Mouse (Mus musculus): ENCODE data around the gene Cope. TPM values are rescaled to one million over a fixed set of nuclear protein-coding genes. Genes with fewer than 3 reads are reported as not detected.
A peak's percentile ranks its signal among the peaks of the same experiment; 100 is the strongest.

The Cope gene
- polyA plus RNA-seq, 1 experiment from 2014 or later, result 309 TPM

DNA sequence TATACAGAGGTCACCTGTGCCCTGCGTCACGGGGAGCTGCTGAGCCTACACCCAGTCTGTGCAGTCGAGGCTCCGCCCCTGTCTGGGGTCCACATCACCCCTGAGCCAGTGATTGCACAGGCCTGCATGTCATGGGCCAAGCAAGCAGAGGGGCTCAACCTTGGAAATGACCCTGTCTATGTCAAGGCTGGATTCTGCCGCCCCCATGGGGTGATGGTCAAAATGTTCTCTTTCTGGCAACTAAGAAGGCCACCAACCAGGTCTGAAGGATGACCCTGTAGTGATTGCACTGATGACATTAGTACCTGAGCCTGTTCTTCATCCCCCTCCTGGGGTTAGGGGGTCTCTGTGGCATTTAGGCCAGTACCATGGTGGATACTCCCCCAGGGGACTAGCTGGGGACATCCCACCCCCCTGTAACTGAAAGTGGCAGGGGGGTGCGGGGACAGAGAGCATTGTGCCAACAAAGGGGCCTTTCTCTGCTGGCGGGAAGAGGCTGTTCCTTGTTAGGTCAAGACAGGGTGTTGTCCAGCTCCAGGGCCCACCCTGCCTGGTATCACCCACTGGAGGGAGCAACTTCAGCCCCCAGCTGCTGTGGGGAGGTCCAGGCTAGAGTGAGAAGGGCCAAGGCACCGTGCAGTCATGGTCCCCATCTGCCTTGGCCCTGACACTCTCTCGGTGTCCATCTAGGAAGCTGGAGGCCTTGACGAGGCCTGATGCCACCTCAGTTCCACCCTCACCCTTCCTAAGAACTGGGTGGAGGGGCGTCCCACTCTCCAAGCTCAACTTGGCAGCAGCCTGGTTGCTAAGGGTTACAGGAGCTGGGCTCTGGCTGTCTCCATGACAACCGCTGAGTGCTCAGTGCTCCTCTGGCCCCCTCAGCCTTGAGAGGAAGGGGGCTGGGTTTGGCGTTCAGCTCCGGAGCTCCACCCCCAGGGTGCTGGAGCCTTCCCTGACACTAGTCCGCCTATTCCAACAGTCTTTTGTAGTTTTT lies 14.5 kb downstream of the Cope start:
- H3K27ac ChIP-seq, result no peak overlapping the region

DNA sequence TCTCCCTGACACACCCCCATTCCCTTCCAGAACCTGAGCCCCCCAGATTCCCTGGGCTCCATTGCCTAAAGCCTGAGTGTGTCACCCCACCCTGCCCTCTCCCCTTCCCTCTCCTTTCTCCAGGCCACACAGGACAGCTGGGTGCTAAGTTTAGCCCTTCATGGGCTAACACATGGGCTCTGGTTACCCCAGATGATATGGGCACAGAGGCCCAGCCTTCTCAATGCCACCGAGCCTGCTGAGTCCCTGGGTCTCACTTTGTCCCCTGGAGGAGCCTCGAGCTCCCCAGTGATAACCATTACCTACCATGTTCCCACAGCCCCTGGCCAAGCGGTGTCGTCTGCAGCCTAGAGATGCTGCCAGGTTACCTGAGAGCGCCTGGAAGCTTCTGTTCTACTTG lies 15.6 kb downstream of the Cope start:
- ATAC-seq (replicated peaks; ENCODE audit: low FRiP score, low read depth) (no peak), DNase-seq (ENCODE audit: low spot score) (no peak)
- H3K27me3 ChIP-seq (ENCODE audit: insufficient read depth, low read length), result no peaks in the 10 kb centered on the region
- H3K27ac ChIP-seq, result no peak overlapping the region
- WGBS, result 85% methylated on average over 5 of the region's 5 CpGs
- peaks cover 3% of the 10 kb centered on the region; the same call in 1 of the 2 replicates for H3K36me3 ChIP-seq (ENCODE audit: insufficient read depth, low read length)
- no peak overlapping the region for H3K4me3 ChIP-seq (replicated peaks; ENCODE audit: low read depth, low read length)
- peaks cover 20% of the 10 kb centered on the region for H3K4me1 ChIP-seq (replicated peaks; ENCODE audit: insufficient read depth, low read length)
- H3K4me2 ChIP-seq (ENCODE audit: low read length), result no peak overlapping the region
- no peak overlapping the region for H3K9ac ChIP-seq (ENCODE audit: low read depth, low read length)
- H3K9me3 ChIP-seq (replicated peaks; ENCODE audit: low read length), result no peaks in the 10 kb centered on the region
- no peak for TF ChIP-seq CTCF (IDR thresholded peaks at IDR 0.05; ENCODE audit: low read depth)

More for the DNA sequence above, 14.5 kb downstream of the Cope start:
- peak; percentile 76 for DNase-seq (ENCODE audit: low spot score)
- H3K4me3 ChIP-seq (replicated peaks; ENCODE audit: low read depth, low read length), result peak overlapping the region; percentile 53; the same call in 1 of the 2 replicates
- 15% methylated on average over 15 of the region's 15 CpGs for WGBS
- TF ChIP-seq CTCF (IDR thresholded peaks at IDR 0.05; ENCODE audit: low read depth), result peak; percentile 5; the same call in 1 of the 2 replicates
- H3K9me3 ChIP-seq (replicated peaks; ENCODE audit: low read length), result no peaks in the 10 kb centered on the region
- H3K27me3 ChIP-seq (ENCODE audit: insufficient read depth, low read length), result no peaks in the 10 kb centered on the region
- H3K9ac ChIP-seq (ENCODE audit: low read depth, low read length), result peak overlapping the region; percentile 51; the same call in 1 of the 2 replicates
- ATAC-seq (replicated peaks; ENCODE audit: low FRiP score, low read depth), result peak; percentile 44
- peaks cover 8% of the 10 kb centered on the region; the same call in 1 of the 2 replicates for H3K36me3 ChIP-seq (ENCODE audit: insufficient read depth, low read length)
- H3K4me2 ChIP-seq (ENCODE audit: low read length), result peak overlapping the region; percentile 74
- H3K4me1 ChIP-seq (replicated peaks; ENCODE audit: insufficient read depth, low read length), result peaks cover 20% of the 10 kb centered on the region

DNA sequence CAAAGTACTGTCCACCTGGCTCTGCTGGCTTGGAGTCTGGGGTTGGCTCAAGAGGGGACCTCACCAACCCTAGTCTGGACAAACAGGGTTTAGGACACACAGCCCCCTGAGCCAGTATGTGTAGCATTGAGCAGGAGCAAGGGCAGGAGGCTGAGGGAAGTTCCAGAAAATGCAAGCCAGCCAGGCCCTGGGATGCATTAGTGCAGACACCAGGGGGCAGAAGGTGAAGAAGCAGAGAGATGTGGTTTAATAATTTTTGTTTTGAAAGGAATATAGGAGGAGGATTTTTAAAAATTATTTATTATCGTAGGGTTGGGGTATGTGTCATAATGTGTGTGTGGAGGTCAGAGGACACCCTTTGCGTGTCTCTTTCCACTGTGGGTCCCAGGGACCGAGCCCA lies 21.4 kb downstream of the Cope start:
- Histone ChIP-seq H3K4me1 (replicated peaks; ENCODE audit: insufficient read depth, low read length) (no peaks in the 10 kb centered on the region), H3K36me3 (ENCODE audit: insufficient read depth, low read length) (no peaks in the 10 kb centered on the region), H3K27me3 (ENCODE audit: insufficient read depth, low read length) (no peaks in the 10 kb centered on the region), H3K4me3 (replicated peaks; ENCODE audit: low read depth, low read length) (no peak overlapping the region), H3K9me3 (replicated peaks; ENCODE audit: low read length) (no peaks in the 10 kb centered on the region), H3K9ac (ENCODE audit: low read depth, low read length) (no peak overlapping the region), H3K27ac (no peak overlapping the region), H3K4me2 (ENCODE audit: low read length) (no peak overlapping the region)
- TF ChIP-seq CTCF (IDR thresholded peaks at IDR 0.05; ENCODE audit: low read depth), result peak; percentile 31; the same call in 1 of the 2 replicates
- no peak for ATAC-seq (replicated peaks; ENCODE audit: low FRiP score, low read depth)
- 91% methylated on average over 3 of the region's 3 CpGs for WGBS
- no peak for DNase-seq (ENCODE audit: low spot score)

DNA sequence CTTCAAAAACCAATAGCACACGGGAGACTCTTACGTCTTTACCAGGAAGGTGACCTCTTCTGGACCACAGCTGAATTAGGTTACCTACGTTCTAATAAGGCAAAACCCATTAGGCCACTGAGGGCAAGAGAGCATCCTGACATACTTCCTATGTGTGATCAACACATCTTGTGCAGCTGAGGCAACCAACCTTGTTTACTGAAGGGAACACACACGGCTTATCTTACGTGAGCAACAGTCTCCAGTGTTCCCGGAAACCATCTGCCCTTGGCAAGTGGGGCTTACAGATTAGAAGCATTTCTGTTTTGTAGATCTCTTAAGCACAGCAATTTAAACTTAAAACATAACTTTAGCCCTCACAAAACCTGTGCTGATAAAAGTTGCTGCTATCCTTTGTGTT lies 25.2 kb downstream of the Cope start:
- Histone ChIP-seq H3K4me1 (replicated peaks; ENCODE audit: insufficient read depth, low read length) (peaks cover 10% of the 10 kb centered on the region; the same call in 1 of the 2 replicates), H3K9me3 (replicated peaks; ENCODE audit: low read length) (no peaks in the 10 kb centered on the region), H3K27me3 (ENCODE audit: insufficient read depth, low read length) (no peaks in the 10 kb centered on the region), H3K4me3 (replicated peaks; ENCODE audit: low read depth, low read length) (no peak overlapping the region), H3K36me3 (ENCODE audit: insufficient read depth, low read length) (0 out of 2 replicates have a peak, but pooled peaks cover 7% of the 10 kb centered on the region), H3K9ac (ENCODE audit: low read depth, low read length) (no peak overlapping the region), H3K27ac (no peak overlapping the region), H3K4me2 (ENCODE audit: low read length) (no peak overlapping the region)
- no peak for DNase-seq (ENCODE audit: low spot score)
- TF ChIP-seq CTCF (IDR thresholded peaks at IDR 0.05; ENCODE audit: low read depth), result no peak
- WGBS, result 95% methylated on average over 6 of the region's 6 CpGs
- no peak for ATAC-seq (replicated peaks; ENCODE audit: low FRiP score, low read depth)

DNA sequence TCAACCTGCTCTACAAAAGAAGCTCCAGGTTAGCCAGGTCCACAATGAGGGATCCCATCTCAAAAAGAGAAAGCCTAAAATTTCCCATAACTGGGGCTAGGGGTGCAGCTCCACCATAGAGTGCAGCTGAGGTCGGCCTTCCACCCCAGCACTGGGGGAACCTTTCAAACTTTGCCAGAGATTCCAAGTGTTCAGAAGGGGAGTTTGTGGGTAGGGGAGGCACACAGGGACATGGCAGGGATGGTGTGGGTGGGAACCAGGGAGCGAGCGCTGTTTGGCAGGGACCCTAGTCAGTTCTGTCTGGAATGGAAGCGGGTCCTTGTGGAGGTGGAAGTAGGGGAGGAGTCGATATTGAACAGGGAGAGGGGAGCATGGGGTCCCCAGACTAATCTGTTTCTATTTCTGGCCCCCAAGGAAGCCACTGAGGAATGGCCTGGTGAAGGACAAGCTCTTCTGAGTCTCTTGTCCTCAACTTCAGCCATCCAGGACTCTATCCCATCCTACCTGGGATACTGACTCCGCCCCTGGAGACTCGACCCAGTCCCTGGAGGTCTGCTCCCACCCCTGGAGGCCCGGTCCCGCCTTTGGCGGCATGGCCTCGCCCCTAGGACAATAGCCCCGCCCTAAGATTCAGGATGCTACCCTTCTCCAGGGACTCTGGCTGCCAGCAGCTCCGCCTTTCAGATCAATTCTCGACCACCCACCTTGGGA lies 27.0 kb downstream of the Cope start, which contains the start of gene Gdf1:
TSS of gene Gdf1 (plus strand) at position 694 of the 711 bp plus-strand sequence.
- 31% methylated on average over 14 of the region's 14 CpGs for whole genome bisulfite sequencing
- H3K4me3 ChIP-seq (replicated peaks; ENCODE audit: low read depth, low read length), result peak within 1 kb of the TSS; percentile 16
- TF ChIP-seq CTCF (IDR thresholded peaks at IDR 0.05; ENCODE audit: low read depth), result no peak
- DNase-seq (ENCODE audit: low spot score) (peak; percentile 45), ATAC-seq (replicated peaks; ENCODE audit: low FRiP score, low read depth) (peak; percentile 33)
- H3K4me1 ChIP-seq (replicated peaks; ENCODE audit: insufficient read depth, low read length), result peaks cover 10% of the 10 kb centered on the region; the same call in 1 of the 2 replicates
- no peaks in the 10 kb centered on the region for H3K27me3 ChIP-seq (ENCODE audit: insufficient read depth, low read length)
- H3K36me3 ChIP-seq (ENCODE audit: insufficient read depth, low read length), result peaks cover 23% of the 10 kb centered on the region
- H3K9ac ChIP-seq (ENCODE audit: low read depth, low read length), result peak within 1 kb of the TSS; percentile 28; the same call in 1 of the 2 replicates
- no peaks in the 10 kb centered on the region for H3K9me3 ChIP-seq (replicated peaks; ENCODE audit: low read length)
- peak within 1 kb of the TSS; percentile 47 for H3K4me2 ChIP-seq (ENCODE audit: low read length)
- no peak within 1 kb of the TSS for H3K27ac ChIP-seq

Data from kidney, postnatal 0 days (tissue).